Mouse (Mus musculus) CD4-positive, CD25-positive, alpha-beta regulatory T cell, adult 4 months (primary cell): Measurements from ENCODE around the gene Armc10. TPM values are rescaled to one million over a fixed set of nuclear protein-coding genes. Genes with fewer than 3 reads are reported as not detected.
"Not testable (repeated sequence)": the region's sequence is repeated elsewhere in the genome, so short reads cannot be mapped to it uniquely, and the experiment has no call there.

Source experiments
- ATAC-seq: one replicate; pipeline ENCODE4 v1.8.0; 2017
- polyA plus RNA-seq, 2 experiments: library from polyadenylated mRNA; unstranded; fragments of 100-300 nt; shearing (Covaris generic); gene quantifications; one replicate each; pipeline ENCODE4 v1.2.1; 2017

Gene Armc10
- polyA plus RNA-seq, 2 experiments from 2014 or later = 35.9 to 38.0 TPM

- ATAC-seq = no peak
These were observed 57.4 kb downstream of the Armc10 start for GRCm38 (mm10) chr5:21702873-21703475.

DNA sequence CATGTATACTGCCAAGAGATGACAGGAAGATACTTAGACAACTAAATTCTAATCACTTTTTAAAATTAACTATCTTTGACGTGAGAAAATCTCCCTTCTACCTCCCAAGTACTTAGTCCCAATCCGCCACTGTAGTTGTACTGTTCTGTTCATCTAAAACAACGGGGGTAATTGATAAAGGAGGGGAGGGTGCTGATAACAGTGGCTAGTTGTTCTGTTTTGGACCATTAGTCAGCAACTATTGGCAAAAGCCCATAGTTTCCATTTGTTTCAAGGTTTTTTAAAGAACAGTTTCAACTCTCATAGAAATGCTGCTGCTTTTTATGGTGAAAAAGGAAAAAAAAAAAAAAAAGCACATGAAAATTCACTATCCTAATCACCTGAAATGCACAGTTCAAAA is 58.1 kb downstream of the Armc10 start:
- no peak for ATAC-seq

DNA sequence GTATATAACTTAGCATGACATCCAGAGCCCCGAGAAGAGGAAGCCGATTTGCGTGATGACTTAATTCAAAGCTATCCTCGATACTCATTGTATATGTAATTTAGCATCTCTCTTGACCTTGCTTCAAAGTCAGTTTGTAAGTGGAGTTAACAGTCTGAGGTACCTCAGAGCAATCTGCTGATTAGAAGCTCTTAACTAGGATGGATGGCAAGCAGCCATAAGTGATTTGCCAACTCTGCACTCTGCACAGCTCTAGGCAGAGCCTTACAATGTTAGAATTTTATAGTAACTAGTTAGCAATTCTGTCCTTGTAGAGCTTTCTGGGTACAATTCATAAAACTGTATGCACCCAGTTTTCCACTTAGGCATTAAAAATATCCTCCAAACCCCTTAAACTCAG is 60.9 kb downstream of the Armc10 start:
- ATAC-seq = no peak

GRCm38 (mm10) chr5:21708011-21708410 is 62.4 kb downstream of the Armc10 start:
- ATAC-seq = not testable (repeated sequence)

Other genes starting within 250 kb of the Armc10 start
- under 1 TPM; 0.29 to 0.74 TPM for gene Ccdc146, start 221.1 kb upstream of the Armc10 start, polyA plus RNA-seq
- gene Fam185a, start 220.9 kb upstream of the Armc10 start, polyA plus RNA-seq = 1 to 10 TPM; 2.2 to 2.7 TPM
- not detected for gene Lrrc17, start 102.3 kb upstream of the Armc10 start, polyA plus RNA-seq
- not detected for gene Fbxl13, start 179 bp upstream of the Armc10 start, polyA plus RNA-seq
- 1 to 10 TPM; 3.3 to 3.9 TPM for gene Napepld, start 55.6 kb downstream of the Armc10 start, polyA plus RNA-seq
- 10 to 100 TPM; 81.7 to 86.2 TPM for gene Pmpcb, start 91.3 kb downstream of the Armc10 start, polyA plus RNA-seq
- 10 to 100 TPM; 30.4 to 37.1 TPM for gene Dnajc2, start 139.4 kb downstream of the Armc10 start, polyA plus RNA-seq
- gene Psmc2, start 139.5 kb downstream of the Armc10 start, polyA plus RNA-seq = 100 to 1,000 TPM; 147 to 164 TPM
- gene Slc26a5, start 219.8 kb downstream of the Armc10 start, polyA plus RNA-seq = not detected